8 mouse cellular contexts compared by ENCODE assay signal in the genomic region with DNA sequence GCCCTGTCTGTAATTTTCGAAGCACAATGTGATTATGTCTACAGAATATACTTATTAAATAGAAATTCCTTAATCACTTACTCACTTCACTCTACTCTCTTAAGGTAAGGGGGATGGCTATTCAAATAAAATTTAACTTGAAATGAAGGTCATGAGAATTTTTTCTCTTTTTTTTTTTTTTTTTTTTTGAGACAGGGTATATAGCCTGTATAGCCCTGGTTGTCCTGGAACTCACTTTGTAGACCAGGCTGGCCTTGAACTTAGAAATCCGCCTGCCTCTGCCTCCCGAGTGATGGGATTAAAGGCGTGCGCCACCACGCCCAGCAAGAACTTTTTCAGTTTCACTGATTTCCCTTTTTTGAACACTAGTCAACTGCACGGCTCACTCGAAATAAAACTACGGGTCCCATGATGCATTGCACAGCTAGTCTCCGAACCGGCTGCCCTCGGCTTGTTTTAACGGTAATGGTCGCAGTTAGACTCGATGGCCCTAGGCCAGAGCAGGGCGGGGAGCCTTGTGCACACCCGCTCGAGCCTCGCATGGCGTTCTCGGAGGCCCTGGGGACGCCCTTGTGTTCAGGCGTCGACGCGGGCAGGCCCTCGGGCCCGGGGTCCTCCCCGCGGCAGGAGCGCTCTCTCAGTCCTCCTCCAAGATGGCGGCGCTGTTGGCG. TPM values are rescaled to one million over a fixed set of nuclear protein-coding genes. Genes with fewer than 3 reads are reported as not detected.
DNase-seq lines count a peak whose midpoint lies in the region; ATAC-seq lines count a peak whose summit lies in the region.

A gene (plus strand): TSS at position 443 of the 671 bp plus-strand sequence.

- no peaks in the 10 kb centered on the region for H3K27me3 ChIP-seq in intestine, embryonic 15.5 days (replicated peaks)

- no peaks in the 10 kb centered on the region for H3K36me3 ChIP-seq in intestine, embryonic 15.5 days

- H3K4me3 ChIP-seq in intestine, embryonic 15.5 days (replicated peaks), result peak within 1 kb of the TSS; percentile 71

- H3K27ac ChIP-seq in intestine, embryonic 15.5 days, result peak within 1 kb of the TSS; percentile 91

- peak; percentile 94 for DNase-seq in 3134 (ENCODE audit: extremely low read depth, insufficient read length, low spot score)
- peak; percentile 86 for DNase-seq in adrenal gland, postnatal 10 days
- DNase-seq in embryo, embryonic 9.5 days (ENCODE audit: extremely low spot score), result peak; percentile 92
- DNase-seq in gastrocnemius, postnatal 4 days (ENCODE audit: low spot score in 2 of 2), result peak; percentile 58 to 82
- DNase-seq in left cerebral cortex, postnatal 14 days (ENCODE audit: low spot score in 2 of 2), result peak; percentile 76 to 83
- peak; percentile 80 for DNase-seq in right cerebral cortex, postnatal 14 days

- no peaks in the 10 kb centered on the region for H3K9me3 ChIP-seq in intestine, embryonic 15.5 days

- peak within 1 kb of the TSS; percentile 83 for H3K9ac ChIP-seq in intestine, embryonic 15.5 days

- peak; percentile 94 for ATAC-seq in intestine, embryonic 15.5 days
- peak; percentile 93 for ATAC-seq in megakaryocyte-erythroid progenitor cell, adult 5-6 weeks (replicated peaks; ENCODE audit: low FRiP score, low TSS enrichment, poor library complexity, severe bottlenecking)

- peak within 1 kb of the TSS; percentile 88 for H3K4me2 ChIP-seq in intestine, embryonic 15.5 days (replicated peaks)

- 3% methylated on average over 34 of the region's 34 CpGs for WGBS in intestine, embryonic 15.5 days

- no peaks in the 10 kb centered on the region for H3K4me1 ChIP-seq in intestine, embryonic 15.5 days (replicated peaks)

- intact Hi-C loops in left cerebral cortex, postnatal 14 days (cut with DNase I), result loop anchor here (5.0 kb wide), 1 partner anchor 45 kb away; a partner anchor contains a TSS

RNA-seq across cellular contexts. Expression of the gene that starts here (rescaled TPM):
- 10 to 100 TPM; 32.4 to 41.6 TPM for total RNA-seq in adrenal gland, postnatal 10 days (2021)
- total RNA-seq in gastrocnemius, postnatal 4 days (2021), result 10 to 100 TPM; 28.2 to 32.2 TPM
- polyA plus RNA-seq in intestine, embryonic 15.5 days (2015; fragmentation: Nextera tagmentation; extraction: Ambion mirVana), result 29.0 and 32.4 TPM in 2 replicates
- 10 to 100 TPM; 25.1 to 27.7 TPM for total RNA-seq in left cerebral cortex, postnatal 14 days (2021)
- 73.9 and 113 TPM in 2 replicates for total RNA-seq in megakaryocyte-erythroid progenitor cell, adult 5-6 weeks (2014; fragmentation: Nextera tagmentation)
- 100 and 110 TPM in 2 replicates for total RNA-seq in megakaryocyte-erythroid progenitor cell, adult 5-6 weeks (2017)

Comparison
In these comparisons a context has a peak if more than half of its experiments do, and no peak if none do; other contexts are left out.
1. Peak in every context shown above with its lines: DNase-seq, ATAC-seq, H3K4me3 ChIP-seq and H3K27ac ChIP-seq.